Mouse (Mus musculus) lung, embryonic 16.5 days (tissue): Measurements from ENCODE around the gene Ccdc86. TPM values are rescaled to one million over a fixed set of nuclear protein-coding genes. Genes with fewer than 3 reads are reported as not detected.
A peak's percentile ranks its signal among the peaks of the same experiment; 100 is the strongest.

ENCODE experiments used
- ATAC-seq: fragments of 200-750 bp; cut with Nextera tagmentation; 2 replicates; pipeline ENCODE4 v1.8.0; 2017; ENCODE audit warnings: low read depth, mild to moderate bottlenecking, moderate library complexity
- H3K27ac ChIP-seq: fragments of 300-500 bp; sonication (generic); 2 replicates; pipeline ENCODE4 v1.5.1; 2014; ENCODE audit warnings: mild to moderate bottlenecking, control low read depth, low read length
- H3K27me3 ChIP-seq: fragments of 300-500 bp; sonication (generic); 2 replicates; pipeline ENCODE4 v1.6.1; 2014; ENCODE audit warnings: low read depth, low read length, mixed read lengths; ENCODE audit not compliant: control insufficient read depth, insufficient read depth
- H3K36me3 ChIP-seq: fragments of 300-500 bp; sonication (generic); 2 replicates; pipeline ENCODE4 v1.6.1; 2014; ENCODE audit warnings: low read length; ENCODE audit not compliant: control insufficient read depth, insufficient read depth
- H3K4me1 ChIP-seq: fragments of 300-500 bp; sonication (generic); replicated peaks from 2 replicates; pipeline ENCODE4 v1.6.1; 2014; ENCODE audit warnings: low read length, mixed read lengths; ENCODE audit not compliant: control insufficient read depth, insufficient read depth
- H3K4me2 ChIP-seq: fragments of 300-500 bp; sonication (generic); 2 replicates; pipeline ENCODE4 v1.6.1; 2014; ENCODE audit warnings: low read depth, low read length, control low read depth
- H3K4me3 ChIP-seq: fragments of 300-500 bp; sonication (generic); 2 replicates; pipeline ENCODE4 v1.5.1; 2014; ENCODE audit warnings: mild to moderate bottlenecking, low read length, control low read depth
- H3K9ac ChIP-seq: fragments of 300-500 bp; sonication (generic); 2 replicates; pipeline ENCODE4 v1.6.1; 2014; ENCODE audit warnings: low read length, control low read depth
- H3K9me3 ChIP-seq: fragments of 300-500 bp; sonication (generic); 2 replicates; pipeline ENCODE4 v1.6.1; 2016; ENCODE audit warnings: low read length; ENCODE audit not compliant: control insufficient read depth
- WGBS: fragments of 180-500 bp; shearing (Covaris S2); extraction: QIAGEN DNeasy Blood & Tissue Kit; methylation state at CpG from one replicate; pipeline ENCODE4 v1.1.7; 2014; 5-methylcytosine and 5-hydroxymethylcytosine counted together
- polyA plus RNA-seq: library from polyadenylated mRNA; unstranded; fragments of >200 nt; fragmentation: Nextera tagmentation; extraction: Ambion mirVana; gene quantifications from 2 replicates; pipeline ENCODE4 v1.2.1, GENCODE M21; 2015

Gene Ccdc86
- polyA plus RNA-seq, 1 experiment from 2014 or later, result 23.9 TPM

GRCm38 (mm10) chr19:10905728-10906000, 43.4 kb downstream of the Ccdc86 start:
- Histone ChIP-seq H3K4me3 (no peak overlapping the region), H3K36me3 (peaks cover 42% of the 10 kb centered on the region), H3K27me3 (no peaks in the 10 kb centered on the region), H3K9ac (peak overlapping the region; percentile 21; the same call in 1 of the 2 replicates), H3K27ac (peak overlapping the region; percentile 94), H3K4me2 (no peak overlapping the region), H3K9me3 (no peaks in the 10 kb centered on the region), H3K4me1 (peaks cover 23% of the 10 kb centered on the region)
- no peak; the same call in 1 of the 2 replicates for ATAC-seq
- WGBS, result 54% methylated on average over 5 of the region's 5 CpGs

GRCm38 (mm10) chr19:10904927-10905727, 43.9 kb downstream of the Ccdc86 start:
- peaks cover 47% of the 10 kb centered on the region for H3K36me3 ChIP-seq
- WGBS, result 36% methylated on average over 7 of the region's 7 CpGs
- H3K9ac ChIP-seq, result peak overlapping the region; percentile 21; the same call in 1 of the 2 replicates

GRCm38 (mm10) chr19:10904512-10904911, 44.6 kb downstream of the Ccdc86 start:
- Histone ChIP-seq H3K4me1 (peaks cover 20% of the 10 kb centered on the region), H3K36me3 (peaks cover 50% of the 10 kb centered on the region), H3K9me3 (no peaks in the 10 kb centered on the region), H3K9ac (peak overlapping the region; percentile 9; the same call in 1 of the 2 replicates), H3K4me3 (no peak overlapping the region), H3K27ac (peak overlapping the region; percentile 74), H3K4me2 (no peak overlapping the region), H3K27me3 (no peaks in the 10 kb centered on the region)
- WGBS, result 67% methylated on average over 5 of the region's 5 CpGs
- no peak for ATAC-seq

More at GRCm38 (mm10) chr19:10904927-10905727, 43.9 kb downstream of the Ccdc86 start:
- H3K4me2 ChIP-seq, result no peak overlapping the region
- peak; percentile 88 for ATAC-seq
- H3K27ac ChIP-seq, result peak overlapping the region; percentile 94
- H3K27me3 ChIP-seq, result no peaks in the 10 kb centered on the region
- H3K4me3 ChIP-seq, result no peak overlapping the region
- peaks cover 23% of the 10 kb centered on the region for H3K4me1 ChIP-seq
- no peaks in the 10 kb centered on the region for H3K9me3 ChIP-seq

GRCm38 (mm10) chr19:10901046-10901445, 48.0 kb downstream of the Ccdc86 start:
- H3K4me1 ChIP-seq, result peaks cover 21% of the 10 kb centered on the region
- no peaks in the 10 kb centered on the region for H3K27me3 ChIP-seq
- 79% methylated on average over 5 of the region's 5 CpGs for WGBS
- no peak overlapping the region for H3K27ac ChIP-seq
- H3K4me3 ChIP-seq, result no peak overlapping the region
- no peak for ATAC-seq
- no peak overlapping the region for H3K4me2 ChIP-seq
- no peaks in the 10 kb centered on the region for H3K9me3 ChIP-seq
- H3K9ac ChIP-seq, result no peak overlapping the region
- peaks cover 57% of the 10 kb centered on the region for H3K36me3 ChIP-seq

GRCm38 (mm10) chr19:10900315-10900714, 48.8 kb downstream of the Ccdc86 start:
- no peak overlapping the region for H3K9ac ChIP-seq
- H3K27me3 ChIP-seq, result no peaks in the 10 kb centered on the region
- H3K4me2 ChIP-seq, result no peak overlapping the region
- peaks cover 55% of the 10 kb centered on the region for H3K36me3 ChIP-seq
- 65% methylated on average over 6 of the region's 6 CpGs for WGBS
- H3K27ac ChIP-seq, result no peak overlapping the region
- no peaks in the 10 kb centered on the region for H3K9me3 ChIP-seq
- H3K4me1 ChIP-seq, result peaks cover 20% of the 10 kb centered on the region
- no peak overlapping the region for H3K4me3 ChIP-seq
- ATAC-seq, result no peak

- H3K4me1 ChIP-seq, result peaks cover 16% of the 10 kb centered on the region
- no peaks in the 10 kb centered on the region for H3K27me3 ChIP-seq
- WGBS, result 83% methylated on average over 8 of the region's 8 CpGs
- no peaks in the 10 kb centered on the region for H3K9me3 ChIP-seq
- H3K4me2 ChIP-seq, result no peak overlapping the region
- H3K27ac ChIP-seq, result no peak overlapping the region
- H3K36me3 ChIP-seq, result peaks cover 34% of the 10 kb centered on the region
- no peak overlapping the region for H3K9ac ChIP-seq
- no peak for ATAC-seq
- no peak overlapping the region for H3K4me3 ChIP-seq
Observed at GRCm38 (mm10) chr19:10897491-10897890, 51.6 kb downstream of the Ccdc86 start.

GRCm38 (mm10) chr19:10896849-10897248, 52.2 kb downstream of the Ccdc86 start:
- peak overlapping the region; percentile 29; the same call in 1 of the 2 replicates for H3K9ac ChIP-seq
- peak overlapping the region; percentile 84 for H3K4me2 ChIP-seq
- no peak for ATAC-seq
- peaks cover 16% of the 10 kb centered on the region for H3K4me1 ChIP-seq
- H3K27me3 ChIP-seq, result no peaks in the 10 kb centered on the region
- H3K9me3 ChIP-seq, result no peaks in the 10 kb centered on the region
- H3K4me3 ChIP-seq, result peak overlapping the region; percentile 94
- H3K27ac ChIP-seq, result no peak overlapping the region
- H3K36me3 ChIP-seq, result peaks cover 28% of the 10 kb centered on the region
- WGBS, result 58% methylated on average over 7 of the region's 7 CpGs

- H3K27ac ChIP-seq, result peak overlapping the region; percentile 93
- H3K4me3 ChIP-seq, result peak overlapping the region; percentile 94
- H3K4me2 ChIP-seq, result peak overlapping the region; percentile 84
- H3K36me3 ChIP-seq, result peaks cover 18% of the 10 kb centered on the region
- WGBS, result under 1% methylated on average over 16 of the region's 16 CpGs
- no peak for ATAC-seq
- H3K4me1 ChIP-seq, result peaks cover 16% of the 10 kb centered on the region
- no peaks in the 10 kb centered on the region for H3K9me3 ChIP-seq
- peak overlapping the region; percentile 93 for H3K9ac ChIP-seq
- no peaks in the 10 kb centered on the region for H3K27me3 ChIP-seq
Observed at GRCm38 (mm10) chr19:10895708-10896107, 53.4 kb downstream of the Ccdc86 start.

- peak within 1 kb of the TSS; percentile 93 for H3K9ac ChIP-seq
- 0% methylated on average over 41 of the region's 43 CpGs for WGBS
- peak; percentile 97 for ATAC-seq
- peaks cover 16% of the 10 kb centered on the region for H3K4me1 ChIP-seq
- H3K4me2 ChIP-seq, result peak within 1 kb of the TSS; percentile 84
- peaks cover 13% of the 10 kb centered on the region for H3K36me3 ChIP-seq
- no peaks in the 10 kb centered on the region for H3K9me3 ChIP-seq
- H3K4me3 ChIP-seq, result peak within 1 kb of the TSS; percentile 94
- peak within 1 kb of the TSS; percentile 93 for H3K27ac ChIP-seq
- no peaks in the 10 kb centered on the region for H3K27me3 ChIP-seq
Observed at GRCm38 (mm10) chr19:10895016-10895528, 54.0 kb downstream of the Ccdc86 start, which contains the start of gene Prpf19. Prpf19 (plus strand) TSS chr19:10895231.
